Mouse (Mus musculus): ENCODE measurements around the gene Mllt1.

- no peak for TF ChIP-seq CTCF (IDR thresholded peaks at IDR 0.05; ENCODE audit: borderline replicate concordance, control insufficient read depth, extremely low read depth, insufficient read depth, low read length, poor library complexity)
- no peak for TF ChIP-seq POLR2A (IDR thresholded peaks at IDR 0.05; ENCODE audit: control insufficient read depth, extremely low read depth, insufficient read depth, low read length, poor library complexity)
Measured at GRCm38 (mm10) chr17:56979524-56979923, 44.3 kb upstream of the Mllt1 start.
